Mouse (Mus musculus) inflammation-experienced regulatory T-cells, adult 16 weeks (primary cell): ENCODE measurements around the gene Gm21060. TPM values are rescaled to one million over a fixed set of nuclear protein-coding genes. Genes with fewer than 3 reads are reported as not detected.

ENCODE experiments used
- polyA plus RNA-seq: library from polyadenylated mRNA; unstranded; fragments of 100-300 nt; shearing (Covaris generic); gene quantifications from one replicate; pipeline ENCODE4 v1.2.1, GENCODE M21; 2017

Gene Gm21060
- not detected for polyA plus RNA-seq

DNA sequence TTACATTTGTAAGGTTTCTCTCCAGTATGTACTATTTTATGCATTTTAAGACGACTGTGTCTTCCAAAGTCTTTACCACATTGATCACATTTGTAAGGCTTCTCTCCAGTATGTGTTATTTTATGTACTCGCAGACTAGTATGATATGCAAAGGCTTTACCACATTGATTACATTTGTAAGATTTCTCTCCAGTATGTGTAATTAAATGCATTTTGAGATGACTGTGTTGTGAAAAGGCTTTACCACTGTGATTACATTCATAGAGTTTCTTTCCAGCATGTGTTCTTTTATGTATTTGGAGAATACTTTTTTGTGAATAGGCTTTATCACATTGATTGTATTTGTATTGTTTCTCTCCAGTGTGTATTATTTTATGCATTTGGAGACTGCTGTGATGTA lies at the start of gene Gm21060:
Gm21060 (minus strand) TSS at position 101 of the 400 bp plus-strand sequence.

Other genes with a start within 250 kb of the Gm21060 start
- gene Zfp950, start 156.2 kb downstream of the Gm21060 start, polyA plus RNA-seq: 63.3 TPM
- not detected for gene Gm7102, start 120.8 kb downstream of the Gm21060 start, polyA plus RNA-seq
- gene Gm6020, start 113.2 kb downstream of the Gm21060 start, polyA plus RNA-seq: not detected
- gene Csf2ra, start 68.6 kb downstream of the Gm21060 start, polyA plus RNA-seq: 7.1 TPM